Mouse (Mus musculus) olfactory bulb, adult 2 months (tissue): ENCODE data around the gene Hsd3b7. TPM values are rescaled to one million over a fixed set of nuclear protein-coding genes. Genes with fewer than 3 reads are reported as not detected.

Source experiments
- H3K27ac ChIP-seq: fragments of 200-500 bp; 2 replicates; pipeline ENCODE4 v1.5.1; 2012; ENCODE audit warnings: low read depth, low read length; ENCODE audit not compliant: insufficient read depth
- H3K4me1 ChIP-seq: fragments of 200-500 bp; 2 replicates; pipeline ENCODE4 v1.6.1; 2012; ENCODE audit warnings: low read length; ENCODE audit not compliant: control insufficient read depth, insufficient read depth
- H3K4me3 ChIP-seq: fragments of 200-500 bp; 2 replicates; pipeline ENCODE4 v1.5.1; 2012; ENCODE audit warnings: mild to moderate bottlenecking, low read depth, low read length, moderate library complexity; ENCODE audit not compliant: insufficient read depth
- CTCF ChIP-seq: fragments of 200-500 bp; IDR thresholded peaks from 2 replicates; pipeline ENCODE4 v1.5.1; 2012; ENCODE audit warnings: low read depth, mild to moderate bottlenecking, low read length, moderate library complexity; ENCODE audit not compliant: insufficient read depth
- POLR2A ChIP-seq: fragments of 200-500 bp; IDR thresholded peaks from 2 replicates; pipeline ENCODE4 v1.6.1; 2012; ENCODE audit warnings: mild to moderate bottlenecking, low read depth, low read length, moderate library complexity; ENCODE audit not compliant: insufficient read depth
- WGBS: fragments of 180-500 bp; shearing (Covaris S2); methylation state at CpG from one replicate; pipeline ENCODE4 v1.1.7; 2018; 5-methylcytosine and 5-hydroxymethylcytosine counted together
- polyA plus RNA-seq: library from polyadenylated mRNA; stranded (reverse); fragments of >200 nt; gene quantifications from 2 replicates; pipeline ENCODE4 v1.2.4, GENCODE M21; 2012; ENCODE audit warnings: low replicate concordance; ENCODE audit not compliant: missing spikeins, insufficient read depth, insufficient read length

Hsd3b7 gene
- polyA plus RNA-seq, 1 experiment, result not detected

- WGBS, result 73% methylated on average over 17 of the region's 17 CpGs
- Histone ChIP-seq H3K4me1 (peaks cover 23% of the 10 kb centered on the region), H3K4me3 (no peak overlapping the region), H3K27ac (no peak overlapping the region)
- no peak for TF ChIP-seq POLR2A
- TF ChIP-seq CTCF, result no peak
Measured at GRCm38 (mm10) chr7:127766851-127767609, 33.4 kb upstream of the Hsd3b7 start.

- H3K4me3 ChIP-seq, result no peak overlapping the region
- TF ChIP-seq POLR2A (no peak), CTCF (no peak)
- H3K27ac ChIP-seq, result no peak overlapping the region
- 92% methylated on average over 19 of the region's 19 CpGs for WGBS
- peaks cover 23% of the 10 kb centered on the region for H3K4me1 ChIP-seq
Measured at GRCm38 (mm10) chr7:127767671-127768345, 32.6 kb upstream of the Hsd3b7 start.

GRCm38 (mm10) chr7:127768346-127768996 lies 31.9 kb upstream of the Hsd3b7 start:
- H3K4me1 ChIP-seq, result peaks cover 23% of the 10 kb centered on the region
- 48% methylated on average over 13 of the region's 13 CpGs for WGBS
- peak overlapping the region; percentile 28; the same call in 1 of the 2 replicates for H3K4me3 ChIP-seq
- peak overlapping the region; percentile 69; the same call in 1 of the 2 replicates for H3K27ac ChIP-seq
- TF ChIP-seq CTCF (no peak), POLR2A (no peak)

DNA sequence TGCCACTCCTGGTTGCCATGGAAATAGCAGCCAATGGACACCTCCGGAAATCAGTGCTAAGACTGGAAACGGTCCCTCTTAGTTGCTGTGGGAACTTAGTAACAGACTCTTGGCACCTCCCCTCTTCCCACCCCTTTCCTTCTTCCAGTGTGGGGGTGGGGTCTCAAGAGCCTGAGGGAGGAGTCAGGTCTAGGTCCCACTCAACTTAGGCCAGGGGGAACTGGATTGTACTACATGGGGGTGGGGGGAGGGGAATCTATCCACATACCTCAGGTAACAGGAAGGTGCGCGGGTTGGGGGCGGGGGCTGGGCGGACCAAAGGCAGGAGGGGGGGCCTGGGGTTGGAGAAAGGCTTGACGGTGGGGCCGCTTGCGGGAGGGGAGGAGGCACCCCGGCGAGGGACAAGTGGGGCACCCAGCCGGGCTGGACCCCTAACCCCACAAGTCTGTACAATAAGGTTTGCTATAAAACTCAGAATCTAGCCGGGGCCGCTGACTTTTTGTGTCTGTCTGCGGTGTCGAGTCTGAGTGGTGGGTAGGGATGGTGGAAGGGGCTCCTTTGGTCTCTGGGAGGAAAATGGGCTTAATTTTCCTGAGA lies 31.3 kb upstream of the Hsd3b7 start:
- H3K4me3 ChIP-seq, result peak overlapping the region; percentile 64
- TF ChIP-seq POLR2A (no peak), CTCF (no peak)
- 2% methylated on average over 16 of the region's 16 CpGs for WGBS
- H3K4me1 ChIP-seq, result peaks cover 23% of the 10 kb centered on the region
- H3K27ac ChIP-seq, result peak overlapping the region; percentile 92

- Histone ChIP-seq H3K4me3 (peak within 1 kb of the TSS; percentile 64), H3K27ac (peak within 1 kb of the TSS; percentile 92), H3K4me1 (peaks cover 23% of the 10 kb centered on the region)
- 0 out of 2 replicates have a peak, but pooled peaks have one; percentile 52 for TF ChIP-seq POLR2A
- TF ChIP-seq CTCF, result no peak
- under 1% methylated on average over 24 of the region's 24 CpGs for WGBS
Measured at GRCm38 (mm10) chr7:127769651-127770038, 30.8 kb upstream of the Hsd3b7 start, which contains the start of gene Orai3. TSS of gene Orai3 (plus strand) at chr7:127769815.

DNA sequence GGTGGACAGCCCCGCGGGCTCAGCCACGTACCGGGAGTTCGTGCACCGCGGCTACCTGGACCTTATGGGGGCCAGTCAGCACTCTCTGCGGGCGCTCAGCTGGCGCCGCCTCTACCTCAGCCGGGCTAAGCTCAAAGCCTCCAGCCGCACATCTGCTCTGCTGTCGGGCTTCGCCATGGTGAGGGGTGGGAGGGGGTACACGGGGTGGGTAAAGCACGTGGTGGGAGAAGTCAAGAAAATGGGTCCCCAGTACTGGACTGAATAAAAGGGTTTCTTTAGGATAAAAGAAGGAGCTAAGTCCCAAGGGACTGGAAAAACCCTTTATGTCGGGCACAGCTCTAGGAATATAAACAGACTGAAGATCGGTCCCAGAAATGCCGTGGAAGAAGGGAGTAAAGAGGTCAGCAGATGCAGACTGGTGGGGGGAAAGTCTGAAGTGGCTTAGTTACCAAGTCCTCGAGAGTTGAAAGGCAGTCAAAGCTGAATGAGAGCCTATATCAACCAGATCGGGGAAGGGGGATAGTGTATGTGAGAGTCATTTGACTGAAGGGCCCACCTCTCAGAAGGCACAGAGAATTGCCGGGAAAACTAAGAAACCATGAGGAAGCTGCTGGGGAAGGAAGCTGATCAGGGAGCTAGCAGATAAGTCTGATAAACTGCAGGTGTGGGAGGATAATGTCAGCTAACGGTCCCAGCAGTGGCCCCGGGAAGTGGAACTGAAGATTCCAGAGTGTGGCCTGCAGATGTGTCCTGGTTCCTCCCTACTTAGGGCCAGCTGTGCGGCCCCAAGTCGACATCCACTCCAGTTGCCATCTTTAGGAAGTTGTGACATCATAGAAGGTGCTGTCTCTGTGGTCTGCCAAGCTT lies 30.1 kb upstream of the Hsd3b7 start:
- TF ChIP-seq CTCF, result no peak
- no peak for TF ChIP-seq POLR2A
- H3K4me3 ChIP-seq, result peak overlapping the region; percentile 64
- peak overlapping the region; percentile 92 for H3K27ac ChIP-seq
- peaks cover 23% of the 10 kb centered on the region for H3K4me1 ChIP-seq
- 3% methylated on average over 27 of the region's 27 CpGs for WGBS

GRCm38 (mm10) chr7:127771262-127771661 lies 29.1 kb upstream of the Hsd3b7 start:
- TF ChIP-seq POLR2A, result no peak
- no peak for TF ChIP-seq CTCF
- Histone ChIP-seq H3K4me1 (peaks cover 23% of the 10 kb centered on the region), H3K4me3 (no peak overlapping the region), H3K27ac (0 out of 2 replicates have a peak overlapping the region, but pooled peaks have one; percentile 5)
- 55% methylated on average over 5 of the region's 5 CpGs for WGBS

- no peak overlapping the region for H3K27ac ChIP-seq
- H3K4me1 ChIP-seq, result peaks cover 23% of the 10 kb centered on the region
- no peak overlapping the region for H3K4me3 ChIP-seq
- 84% methylated on average over 3 of the region's 3 CpGs for WGBS
- no peak for TF ChIP-seq POLR2A
- TF ChIP-seq CTCF, result no peak
Measured at GRCm38 (mm10) chr7:127772080-127772479, 28.3 kb upstream of the Hsd3b7 start.
